Mouse (Mus musculus): Measurements from ENCODE around the gene Fcgr4. TPM values are rescaled to one million over a fixed set of nuclear protein-coding genes. Genes with fewer than 3 reads are reported as not detected.

Gene Fcgr4
- total RNA-seq, 4 experiments from 2014 or later, result 0.22 to 1.4 (median 0.50) TPM; not detected in 1

GRCm38 (mm10) chr1:171006905-171007304 is 11.8 kb upstream of the Fcgr4 start:
- no peak for DNase-seq (ENCODE audit: low spot score)

GRCm38 (mm10) chr1:171011733-171012132 is 7.0 kb upstream of the Fcgr4 start:
- no peak for DNase-seq (ENCODE audit: low spot score)

- DNase-seq (ENCODE audit: low spot score), result no peak
Observed at GRCm38 (mm10) chr1:171016676-171017356, 1.9 kb upstream of the Fcgr4 start.

- DNase-seq (ENCODE audit: low spot score), result no peak
Observed at GRCm38 (mm10) chr1:171017468-171018158, 1.1 kb upstream of the Fcgr4 start.

GRCm38 (mm10) chr1:171019311-171019950 is 711 bp downstream of the Fcgr4 start:
- no peak for DNase-seq (ENCODE audit: low spot score)

GRCm38 (mm10) chr1:171031752-171032151 is 13.0 kb downstream of the Fcgr4 start:
- DNase-seq (ENCODE audit: low spot score), result no peak

GRCm38 (mm10) chr1:171032691-171033090 is 14.0 kb downstream of the Fcgr4 start:
- no peak for DNase-seq (ENCODE audit: low spot score)

- DNase-seq (ENCODE audit: low spot score), result no peak
Observed at GRCm38 (mm10) chr1:171033196-171033595, 14.5 kb downstream of the Fcgr4 start.

GRCm38 (mm10) chr1:171033756-171034155 is 15.0 kb downstream of the Fcgr4 start:
- DNase-seq (ENCODE audit: low spot score), result peak; percentile 94

- DNase-seq (ENCODE audit: low spot score), result no peak
Observed at GRCm38 (mm10) chr1:171034201-171034600, 15.5 kb downstream of the Fcgr4 start.

- DNase-seq (ENCODE audit: low spot score), result no peak
Observed at GRCm38 (mm10) chr1:171035611-171036010, 16.9 kb downstream of the Fcgr4 start.

- peak; percentile 88 for DNase-seq (ENCODE audit: low spot score)
Observed at GRCm38 (mm10) chr1:171036550-171037324, 18.0 kb downstream of the Fcgr4 start.

GRCm38 (mm10) chr1:171037861-171038721 is 19.4 kb downstream of the Fcgr4 start:
- peak; percentile 86 for DNase-seq (ENCODE audit: low spot score)

- no peak for DNase-seq (ENCODE audit: low spot score)
Observed at GRCm38 (mm10) chr1:171039135-171039534, 20.4 kb downstream of the Fcgr4 start.

GRCm38 (mm10) chr1:171039880-171040279 is 21.2 kb downstream of the Fcgr4 start:
- no peak for DNase-seq (ENCODE audit: low spot score)

- no peak for DNase-seq (ENCODE audit: low spot score)
Observed at GRCm38 (mm10) chr1:171043594-171044153, 25.0 kb downstream of the Fcgr4 start.

- peak; percentile 89 for DNase-seq (ENCODE audit: low spot score)
Observed at GRCm38 (mm10) chr1:171044365-171045078, 25.8 kb downstream of the Fcgr4 start.

- no peak for DNase-seq (ENCODE audit: low spot score)
Observed at GRCm38 (mm10) chr1:171045079-171045465, 26.4 kb downstream of the Fcgr4 start.

GRCm38 (mm10) chr1:171046501-171046900 is 27.8 kb downstream of the Fcgr4 start:
- DNase-seq (ENCODE audit: low spot score), result no peak

- DNase-seq (ENCODE audit: low spot score), result no peak
Observed at GRCm38 (mm10) chr1:171049263-171049662, 30.5 kb downstream of the Fcgr4 start.
